9 mouse cellular contexts compared by ENCODE assay signal in genomic region chr3:88527565-88527964, GRCm38 (mm10). TPM values are rescaled to one million over a fixed set of nuclear protein-coding genes. Genes with fewer than 3 reads are reported as not detected.
DNase-seq lines count a peak whose midpoint lies in the region; ATAC-seq and TF ChIP-seq lines count a peak whose summit lies in the region.
"Had no signal": no experiment of that assay in that cellular context is flagged by ENCODE, and none has a peak within 500 bp of the region (broad histone marks: within the 10 kb centered on the region; RNA-seq: fewer than 3 reads in every experiment).

No protein-coding gene starts in this region.

- peak overlapping the region; percentile 33 for H3K4me3 ChIP-seq in heart, embryonic 10.5 days
- H3K4me3 ChIP-seq in ES-Bruce4 (ENCODE audit: low read depth, low read length) = 0 out of 2 replicates have a peak overlapping the region, but pooled peaks have one; percentile 5
- H3K4me3 ChIP-seq in forebrain, embryonic 16.5 days (replicated peaks; ENCODE audit: low read length) = peak overlapping the region; percentile 5; the same call in 1 of the 2 replicates
- H3K4me3 ChIP-seq in liver, postnatal 0 days (ENCODE audit: low read depth, low read length) = no peak overlapping the region

- peaks cover 24% of the 10 kb centered on the region for H3K36me3 ChIP-seq in heart, embryonic 10.5 days
- H3K36me3 ChIP-seq in ES-Bruce4 (ENCODE audit: control insufficient read depth, insufficient read depth, low read length, poor library complexity, severe bottlenecking) = peaks cover 18% of the 10 kb centered on the region
- 0 out of 2 replicates have a peak, but pooled peaks cover 2% of the 10 kb centered on the region for H3K36me3 ChIP-seq in forebrain, embryonic 16.5 days (ENCODE audit: control insufficient read depth, insufficient read depth)
- no peaks in the 10 kb centered on the region for H3K36me3 ChIP-seq in liver, postnatal 0 days (replicated peaks; ENCODE audit: insufficient read depth, low read length)

- peak overlapping the region; percentile 79 for H3K27ac ChIP-seq in heart, embryonic 10.5 days
- H3K27ac ChIP-seq in ES-Bruce4 (ENCODE audit: insufficient read depth, low read length) = no peak overlapping the region
- H3K27ac ChIP-seq in forebrain, embryonic 16.5 days (ENCODE audit: low read length) = peak overlapping the region; percentile 29
- H3K27ac ChIP-seq in liver, postnatal 0 days (ENCODE audit: low read depth) = no peak overlapping the region

- no peak for ATAC-seq in forebrain, embryonic 16.5 days
- no peak for ATAC-seq in liver, postnatal 0 days

- no peaks in the 10 kb centered on the region for H3K9me3 ChIP-seq in heart, embryonic 10.5 days
- no peaks in the 10 kb centered on the region for H3K9me3 ChIP-seq in ES-Bruce4 (replicated peaks; ENCODE audit: control insufficient read depth, insufficient read depth, low read length, poor library complexity, severe bottlenecking)
- H3K9me3 ChIP-seq in forebrain, embryonic 16.5 days (ENCODE audit: control insufficient read depth, low read length) = no peaks in the 10 kb centered on the region
- no peaks in the 10 kb centered on the region for H3K9me3 ChIP-seq in liver, postnatal 0 days (ENCODE audit: low read length)

- TF ChIP-seq CTCF in ES-Bruce4 (IDR thresholded peaks at IDR 0.05; ENCODE audit: low read depth, low read length) = no peak
- no peak for TF ChIP-seq CTCF in liver, postnatal 0 days (IDR thresholded peaks at IDR 0.05; ENCODE audit: low read depth)

- no peak for TF ChIP-seq EP300 in ES-Bruce4 (IDR thresholded peaks at IDR 0.05; ENCODE audit: insufficient read depth, low read depth, low read length)
- no peak for TF ChIP-seq EP300 in liver, postnatal 0 days (IDR thresholded peaks at IDR 0.05; ENCODE audit: low read depth)

- no peaks in the 10 kb centered on the region for H3K27me3 ChIP-seq in heart, embryonic 10.5 days (ENCODE audit: insufficient read depth, poor library complexity, severe bottlenecking)
- no peaks in the 10 kb centered on the region for H3K27me3 ChIP-seq in ES-Bruce4 (ENCODE audit: control insufficient read depth, insufficient read depth, low read length, poor library complexity, severe bottlenecking)
- no peaks in the 10 kb centered on the region for H3K27me3 ChIP-seq in forebrain, embryonic 16.5 days (replicated peaks; ENCODE audit: control insufficient read depth, insufficient read depth, low read length)
- no peaks in the 10 kb centered on the region for H3K27me3 ChIP-seq in liver, postnatal 0 days (ENCODE audit: insufficient read depth, low read length)

- H3K4me2 ChIP-seq in forebrain, embryonic 16.5 days (ENCODE audit: low read length) = peak overlapping the region; percentile 38
- no peak overlapping the region for H3K4me2 ChIP-seq in liver, postnatal 0 days (ENCODE audit: low read depth, low read length)

- 16% methylated on average over 8 of the region's 8 CpGs for WGBS in heart, embryonic 10.5 days
- 28% methylated on average over 8 of the region's 8 CpGs for WGBS in forebrain, embryonic 16.5 days
- 41% methylated on average over 8 of the region's 8 CpGs for WGBS in liver, postnatal 0 days (ENCODE audit: insufficient replicate concordance)

- H3K4me1 ChIP-seq in heart, embryonic 10.5 days = peaks cover 44% of the 10 kb centered on the region
- H3K4me1 ChIP-seq in ES-Bruce4 (ENCODE audit: control insufficient read depth, insufficient read depth, low read length) = peaks cover 4% of the 10 kb centered on the region
- peaks cover 58% of the 10 kb centered on the region for H3K4me1 ChIP-seq in forebrain, embryonic 16.5 days (replicated peaks; ENCODE audit: control insufficient read depth, insufficient read depth, low read length)
- peaks cover 17% of the 10 kb centered on the region for H3K4me1 ChIP-seq in liver, postnatal 0 days (ENCODE audit: insufficient read depth)

- no peak for DNase-seq in heart, embryonic 10.5 days (ENCODE audit: low spot score)
- DNase-seq in heart, postnatal 14 days = no peak
- DNase-seq in liver, postnatal 0 days = no peak
- DNase-seq in cerebellum, postnatal 4 days (ENCODE audit: low spot score in 2 of 2) = no peak
- DNase-seq in urinary bladder, postnatal 14 days (ENCODE audit: low spot score) = no peak
- no peak for DNase-seq in adrenal gland, adult 18-20 months (ENCODE audit: low spot score in 2 of 2)
- DNase-seq: layer of hippocampus, postnatal 36 days had no signal

- intact Hi-C loops in heart, postnatal 14 days (cut with DNase I) = no loop called here

- TF ChIP-seq POLR2A in ES-Bruce4 (IDR thresholded peaks at IDR 0.05; ENCODE audit: insufficient read depth, low read length) = no peak

- H3K9ac ChIP-seq in ES-Bruce4 (ENCODE audit: low read depth, poor library complexity, severe bottlenecking) = peak overlapping the region; percentile 3; the same call in 1 of the 2 replicates
- H3K9ac ChIP-seq in forebrain, embryonic 16.5 days (replicated peaks; ENCODE audit: low read depth, low read length) = peak overlapping the region; percentile 51
- H3K9ac ChIP-seq in liver, postnatal 0 days (replicated peaks) = peak overlapping the region; percentile 18; the same call in 1 of the 2 replicates

RNA-seq across cellular contexts. Expression of gene Mex3a, which starts 4.6 kb away (rescaled TPM):
- polyA plus RNA-seq in heart, embryonic 10.5 days (2016; fragmentation: Nextera tagmentation; extraction: Ambion mirVana) = 11.6 and 22.8 TPM in 2 replicates
- total RNA-seq in heart, postnatal 14 days (2021) = 1 to 10 TPM in 1 of 2 experiments, under 1 TPM in 1; 0.81 to 2.0 TPM
- polyA plus RNA-seq in ES-Bruce4 (2011; ENCODE audit: insufficient read depth, insufficient read length, low read depth, missing spikeins) = 42.3 and 43.4 TPM in 2 replicates
- polyA plus RNA-seq in forebrain, embryonic 16.5 days (2015; fragmentation: Nextera tagmentation; extraction: Ambion mirVana) = 46.1 and 47.8 TPM in 2 replicates
- polyA plus RNA-seq in liver, postnatal 0 days (2015; fragmentation: Nextera tagmentation; extraction: Ambion mirVana) = 0.37 and 0.51 TPM in 2 replicates
- total RNA-seq in adrenal gland, adult 18-20 months (2021) = 1 to 10 TPM; 2.6 to 3.3 TPM

RNA-seq across cellular contexts. Expression of gene Lmna, which starts 17.8 kb away (rescaled TPM):
- polyA plus RNA-seq in heart, embryonic 10.5 days (2016; fragmentation: Nextera tagmentation; extraction: Ambion mirVana) = 57.7 and 80.7 TPM in 2 replicates
- total RNA-seq in heart, postnatal 14 days (2021) = 100 to 1,000 TPM; 128 TPM
- 30.0 and 37.2 TPM in 2 replicates for polyA plus RNA-seq in ES-Bruce4 (2011; ENCODE audit: insufficient read depth, insufficient read length, low read depth, missing spikeins)
- 26.9 and 30.9 TPM in 2 replicates for polyA plus RNA-seq in forebrain, embryonic 16.5 days (2015; fragmentation: Nextera tagmentation; extraction: Ambion mirVana)
- 68.4 and 73.4 TPM in 2 replicates for polyA plus RNA-seq in liver, postnatal 0 days (2015; fragmentation: Nextera tagmentation; extraction: Ambion mirVana)
- total RNA-seq in adrenal gland, adult 18-20 months (2021) = 100 to 1,000 TPM; 106 to 137 TPM

RNA-seq across cellular contexts. Expression of gene Rab25, which starts 20.5 kb away (rescaled TPM):
- 1.1 and 1.6 TPM in 2 replicates for polyA plus RNA-seq in heart, embryonic 10.5 days (2016; fragmentation: Nextera tagmentation; extraction: Ambion mirVana)
- under 1 TPM in 1 of 2 experiments, not detected in 1; 0.33 TPM for total RNA-seq in heart, postnatal 14 days (2021)
- 33.2 and 35.1 TPM in 2 replicates for polyA plus RNA-seq in ES-Bruce4 (2011; ENCODE audit: insufficient read depth, insufficient read length, low read depth, missing spikeins)
- polyA plus RNA-seq in forebrain, embryonic 16.5 days (2015; fragmentation: Nextera tagmentation; extraction: Ambion mirVana) = not detected in 2 replicates
- polyA plus RNA-seq in liver, postnatal 0 days (2015; fragmentation: Nextera tagmentation; extraction: Ambion mirVana) = 0.13 and 0.29 TPM in 2 replicates
- total RNA-seq in adrenal gland, adult 18-20 months (2021) = not detected

RNA-seq across cellular contexts. Expression of gene Lamtor2, which starts 25.3 kb away (rescaled TPM):
- 154 and 190 TPM in 2 replicates for polyA plus RNA-seq in heart, embryonic 10.5 days (2016; fragmentation: Nextera tagmentation; extraction: Ambion mirVana)
- 10 to 100 TPM; 77.7 TPM for total RNA-seq in heart, postnatal 14 days (2021)
- 138 and 151 TPM in 2 replicates for polyA plus RNA-seq in ES-Bruce4 (2011; ENCODE audit: insufficient read depth, insufficient read length, low read depth, missing spikeins)
- 149 and 193 TPM in 2 replicates for polyA plus RNA-seq in forebrain, embryonic 16.5 days (2015; fragmentation: Nextera tagmentation; extraction: Ambion mirVana)
- 104 and 106 TPM in 2 replicates for polyA plus RNA-seq in liver, postnatal 0 days (2015; fragmentation: Nextera tagmentation; extraction: Ambion mirVana)
- 100 to 1,000 TPM; 156 to 164 TPM for total RNA-seq in adrenal gland, adult 18-20 months (2021)

RNA-seq across cellular contexts. Expression of gene Ubqln4, which starts 26.0 kb away (rescaled TPM):
- polyA plus RNA-seq in heart, embryonic 10.5 days (2016; fragmentation: Nextera tagmentation; extraction: Ambion mirVana) = 49.5 and 62.2 TPM in 2 replicates
- 10 to 100 TPM; 55.4 to 60.0 TPM for total RNA-seq in heart, postnatal 14 days (2021)
- 118 and 133 TPM in 2 replicates for polyA plus RNA-seq in ES-Bruce4 (2011; ENCODE audit: insufficient read depth, insufficient read length, low read depth, missing spikeins)
- 43.5 and 46.0 TPM in 2 replicates for polyA plus RNA-seq in forebrain, embryonic 16.5 days (2015; fragmentation: Nextera tagmentation; extraction: Ambion mirVana)
- 12.5 and 13.5 TPM in 2 replicates for polyA plus RNA-seq in liver, postnatal 0 days (2015; fragmentation: Nextera tagmentation; extraction: Ambion mirVana)
- total RNA-seq in adrenal gland, adult 18-20 months (2021) = 10 to 100 TPM; 72.9 to 96.6 TPM

Comparison
In these comparisons a context has a peak if more than half of its experiments do, and no peak if none do; other contexts are left out.
1. H3K27ac ChIP-seq: peak in heart, embryonic 10.5 days (single experiment) and forebrain, embryonic 16.5 days (single experiment); none in ES-Bruce4 (single experiment) and liver, postnatal 0 days (single experiment).
2. RNA of gene Rab25, which starts 20.5 kb away (polyA plus RNA-seq): 33.2 to 35.1 TPM in ES-Bruce4; 1.1 to 1.6 TPM in heart, embryonic 10.5 days, not detected in forebrain, embryonic 16.5 days and 0.13 to 0.29 TPM in liver, postnatal 0 days; every median in the first group is over 10 times any median in the second.
3. Peak in every context shown above with its lines, with median percentiles within 50 percentile points of each other: H3K9ac ChIP-seq.